Mouse (Mus musculus) left cerebral cortex, adult 8-10 months (tissue): Measurements from ENCODE around the gene Lgals4. TPM values are rescaled to one million over a fixed set of nuclear protein-coding genes. Genes with fewer than 3 reads are reported as not detected.

Source experiments
- DNase-seq, 2 experiments: peaks; one replicate each; pipeline ENCODE4 v3.0.0; 2022; ENCODE audit warnings: low spot score in 2 of 2
- total RNA-seq, 4 experiments: library from RNA; stranded (reverse); gene quantifications; 2 replicates each; pipeline ENCODE4 v1.2.4; 2022

The Lgals4 gene
- total RNA-seq, result 1 to 10 TPM; 1.4 to 3.4 (median 3.0) TPM

DNA sequence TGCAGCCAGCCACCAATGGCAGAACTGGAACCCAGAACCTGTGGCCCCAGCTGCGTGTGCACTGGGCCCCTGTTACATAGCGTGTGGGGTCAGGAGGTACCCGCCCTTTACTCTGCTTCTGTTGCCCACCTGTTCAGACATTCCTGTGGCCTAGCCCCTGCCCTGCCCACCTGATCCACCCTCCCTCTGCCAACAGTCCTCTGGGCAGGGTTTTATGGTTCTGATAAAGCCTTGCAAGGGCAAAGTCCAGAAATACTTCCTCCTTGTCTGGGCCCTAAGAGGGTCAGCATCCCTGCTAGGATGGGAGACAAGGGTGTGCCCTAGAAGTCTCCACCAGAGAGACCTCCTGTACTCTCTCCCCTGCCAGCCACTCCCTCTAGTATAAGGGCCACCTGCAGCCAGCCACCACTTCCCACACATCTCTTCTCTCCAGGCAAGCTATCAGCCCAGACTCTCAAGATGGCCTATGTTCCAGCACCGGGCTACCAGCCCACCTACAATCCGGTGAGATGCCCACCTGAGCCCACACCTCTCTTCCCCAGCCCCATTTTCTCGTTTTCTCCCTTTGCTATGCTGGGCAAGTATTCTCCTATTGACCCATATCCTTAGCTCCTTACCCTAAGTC is at the start of gene Lgals4:
Gene Lgals4 (plus strand): TSS at position 132 of the 625 bp plus-strand sequence.
- DNase-seq, result no peak

DNA sequence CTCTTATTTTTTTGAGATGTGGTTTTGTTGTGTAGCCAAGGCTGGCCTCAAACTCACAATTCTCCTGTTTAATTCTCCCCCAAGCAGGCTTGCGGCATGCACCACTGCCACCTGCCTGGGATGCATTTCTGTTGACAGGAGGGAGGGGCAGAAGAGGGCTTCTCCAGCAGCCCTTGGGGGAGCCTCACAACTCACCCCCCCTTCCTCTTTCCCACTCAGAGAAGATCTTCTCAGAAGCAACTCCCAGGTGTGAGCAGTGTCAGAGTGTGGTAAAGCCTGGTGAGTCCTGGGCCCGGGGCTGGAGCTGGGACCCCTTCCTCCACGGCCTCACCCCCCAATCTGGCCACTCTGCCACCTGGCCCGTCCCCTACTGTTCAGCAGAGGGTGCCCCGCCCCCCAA is 48.5 kb upstream of the Lgals4 start:
- DNase-seq, result no peak

DNA sequence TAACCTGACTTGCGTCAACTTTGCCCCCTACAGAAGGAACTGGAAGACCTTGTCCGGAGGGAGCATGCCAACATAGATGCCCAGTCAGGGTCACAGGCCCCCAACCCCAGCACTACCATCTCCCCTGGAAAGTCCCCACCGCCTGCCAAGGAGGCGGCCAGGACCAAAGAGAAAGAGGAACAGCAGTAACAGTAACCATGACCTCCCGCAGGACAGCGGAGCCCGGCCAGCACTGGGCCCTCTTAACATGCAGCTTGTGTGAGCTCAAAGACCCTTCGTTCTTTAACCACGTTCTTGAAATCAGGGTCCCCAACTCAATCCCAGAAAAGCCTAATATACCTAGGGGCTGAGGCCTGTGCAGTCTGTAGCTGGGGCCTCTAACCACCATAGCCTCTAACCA is 45.8 kb upstream of the Lgals4 start:
- DNase-seq, result no peak

DNA sequence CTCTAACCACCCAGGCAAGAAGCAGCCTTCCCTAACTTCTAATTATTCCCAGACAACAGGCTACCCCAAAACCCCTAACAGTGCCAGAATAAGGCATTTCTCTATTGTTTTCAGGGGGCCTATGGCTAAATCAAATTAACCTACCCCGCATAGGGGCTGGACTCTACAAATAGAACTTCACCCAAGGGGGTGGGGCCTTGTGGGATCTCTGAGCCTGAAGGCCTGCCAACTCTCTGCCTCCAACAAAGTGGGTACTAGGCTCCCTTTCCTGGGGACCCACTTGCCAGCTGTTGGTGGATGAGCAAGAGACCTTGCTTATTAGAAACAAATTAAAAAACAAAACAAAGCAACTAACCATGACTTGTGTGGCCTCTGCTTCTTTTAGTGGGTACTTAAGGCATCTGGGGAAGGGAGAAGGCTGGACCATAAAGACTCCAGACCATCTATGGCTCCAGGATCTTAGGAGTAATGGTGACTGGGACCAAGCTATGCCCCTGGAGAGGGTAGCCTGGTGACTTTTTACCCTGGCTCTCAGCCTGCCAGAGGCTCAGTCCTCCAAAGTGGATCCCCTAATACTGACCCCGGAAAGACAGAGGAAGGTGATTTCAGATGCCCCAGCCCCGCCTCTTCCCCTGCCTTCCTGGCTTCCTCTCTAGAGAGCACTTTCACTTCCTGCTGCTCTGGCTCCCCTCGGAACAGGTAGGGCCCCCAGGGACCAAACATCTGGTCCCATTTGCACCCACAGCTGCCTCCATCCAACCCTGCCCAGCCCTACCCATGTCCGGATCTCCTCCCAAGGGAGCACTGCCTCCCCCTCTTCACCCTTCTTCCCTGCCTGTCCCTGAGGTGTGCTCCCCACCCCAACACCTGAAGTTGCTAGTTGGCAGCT is 45.1 kb upstream of the Lgals4 start, which contains the start of gene Rinl:
Gene Rinl (plus strand): TSS at position 663 of the 889 bp plus-strand sequence.
- no peak for DNase-seq

DNA sequence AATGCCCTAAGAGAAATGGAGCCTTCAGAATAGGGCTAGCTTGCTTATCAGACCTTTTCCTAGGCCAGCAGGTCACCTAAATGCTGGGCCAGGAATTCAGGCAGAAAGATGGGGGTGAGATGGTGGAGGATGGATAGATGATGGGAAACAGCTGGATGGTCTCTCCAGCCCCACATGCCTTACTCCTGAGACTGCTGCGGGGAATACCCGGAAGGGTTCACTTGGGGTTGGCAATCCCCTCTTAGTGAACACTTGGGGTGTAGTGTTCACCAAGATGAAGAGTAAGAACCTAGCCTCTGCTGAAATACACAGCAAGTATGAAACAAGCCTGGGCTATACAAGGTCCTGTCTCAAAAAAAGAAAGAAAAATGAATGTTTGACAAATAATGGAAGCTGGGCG is 44.4 kb upstream of the Lgals4 start:
- DNase-seq, result no peak

DNA sequence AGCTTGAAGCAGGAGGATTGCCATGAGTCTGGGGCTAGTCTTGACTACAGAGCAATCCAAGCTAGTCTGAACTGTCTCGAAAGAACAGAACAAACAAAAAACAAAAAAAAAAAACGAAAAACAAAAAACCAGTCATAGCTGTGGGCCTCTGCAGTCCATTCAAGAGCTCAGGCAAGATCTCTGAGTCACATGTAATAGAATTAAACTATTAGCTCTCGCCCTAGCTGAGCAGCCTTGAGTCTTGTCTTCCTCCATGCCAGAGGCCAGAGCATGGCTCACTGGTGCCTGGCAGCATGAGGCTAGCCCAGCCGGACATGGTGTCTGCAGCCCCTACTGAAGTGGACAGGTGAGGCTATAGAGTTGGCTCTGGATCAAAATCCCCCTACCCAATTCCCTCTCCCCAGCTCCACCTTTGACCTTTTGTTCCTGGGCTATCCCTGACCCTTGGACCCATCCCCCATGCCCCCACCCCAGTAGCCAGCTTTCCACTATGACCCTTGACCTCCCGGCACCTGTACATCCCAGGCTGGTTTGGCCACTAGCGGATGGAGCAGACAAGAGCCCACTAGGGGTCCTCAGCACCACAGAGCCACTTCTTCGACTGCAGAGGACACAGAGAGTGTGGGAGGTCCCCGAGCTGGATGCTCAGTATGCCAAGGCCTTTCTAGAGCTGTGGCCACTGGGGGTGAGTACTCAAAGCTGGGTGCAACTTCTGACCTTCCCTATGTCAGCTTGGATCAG is 43.4 kb upstream of the Lgals4 start:
- no peak for DNase-seq

DNA sequence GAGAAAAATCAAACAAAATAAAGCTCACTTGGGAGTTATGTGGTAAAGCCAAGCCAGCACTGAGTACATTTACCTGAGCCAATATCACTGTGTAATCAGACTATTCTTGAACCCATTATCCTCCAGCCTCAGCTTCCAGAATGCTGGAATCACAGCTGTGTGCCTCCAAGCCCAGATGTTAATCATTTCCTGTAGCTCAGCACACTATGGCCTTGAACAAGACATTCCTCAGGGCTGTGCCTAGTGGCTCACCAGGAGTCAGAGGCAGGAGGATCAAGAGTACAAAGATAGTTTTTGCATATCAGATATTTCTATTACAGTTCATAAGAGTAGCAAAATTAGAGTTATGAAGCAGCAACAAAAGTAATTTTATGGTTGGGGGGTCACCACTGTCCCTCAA is 41.9 kb upstream of the Lgals4 start:
- DNase-seq, result no peak

DNA sequence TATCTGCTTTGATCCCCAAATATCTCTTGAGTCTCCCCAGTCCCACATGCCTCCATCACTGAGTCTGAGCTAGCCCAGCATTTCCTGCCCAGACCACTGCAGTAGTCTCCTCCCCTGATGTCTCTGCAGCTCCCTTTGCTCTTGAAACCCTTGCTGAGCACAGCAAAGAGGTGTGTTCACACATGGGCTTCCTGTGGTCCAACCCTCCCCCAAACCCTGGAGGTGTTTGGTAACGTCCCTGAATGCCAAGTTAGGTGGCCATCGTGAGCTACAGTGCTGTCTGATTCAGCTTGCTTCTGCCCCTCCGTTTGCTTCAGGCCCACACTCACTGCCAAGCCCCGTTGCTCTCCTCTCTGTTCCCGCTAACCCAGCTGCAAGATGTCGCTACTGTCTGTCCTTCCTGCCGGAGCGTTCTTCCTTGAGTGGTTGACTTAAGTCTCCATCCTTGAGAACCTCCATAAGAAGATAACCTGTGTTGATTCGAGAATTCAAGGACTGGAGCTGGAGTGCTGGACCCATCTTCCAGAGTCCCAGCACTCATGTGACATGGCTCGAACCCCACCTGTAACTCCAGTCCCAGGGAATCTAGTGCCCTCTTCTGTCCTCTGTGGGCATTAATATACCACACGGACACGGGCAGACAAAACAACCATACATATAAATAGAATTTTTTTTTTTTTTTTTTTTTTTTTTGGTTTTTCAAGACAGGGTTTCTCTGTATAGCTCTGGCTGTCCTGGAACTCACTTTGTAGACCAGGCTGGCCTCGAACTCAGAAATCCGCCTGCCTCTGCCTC is 41.1 kb upstream of the Lgals4 start:
- no peak for DNase-seq

DNA sequence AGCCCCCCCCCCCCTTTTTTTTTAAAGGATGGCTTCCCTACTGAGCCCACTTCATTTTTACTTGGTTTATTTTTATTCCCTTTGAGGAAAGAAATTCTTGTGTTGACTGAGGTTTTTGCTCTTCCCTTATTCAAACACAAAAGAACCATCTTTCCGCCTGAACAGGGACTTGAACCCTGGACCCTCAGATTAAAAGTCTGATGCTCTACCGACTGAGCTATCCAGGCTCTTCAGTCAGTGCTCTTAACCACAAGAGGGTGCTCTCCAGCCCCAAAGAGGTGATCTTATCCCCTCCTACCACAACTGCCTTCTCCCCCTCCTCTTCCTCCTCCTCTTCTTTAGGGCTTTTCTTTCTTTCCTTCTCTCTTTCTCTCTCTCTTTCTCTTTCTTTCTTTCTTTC is 39.8 kb upstream of the Lgals4 start:
- no peak for DNase-seq

DNA sequence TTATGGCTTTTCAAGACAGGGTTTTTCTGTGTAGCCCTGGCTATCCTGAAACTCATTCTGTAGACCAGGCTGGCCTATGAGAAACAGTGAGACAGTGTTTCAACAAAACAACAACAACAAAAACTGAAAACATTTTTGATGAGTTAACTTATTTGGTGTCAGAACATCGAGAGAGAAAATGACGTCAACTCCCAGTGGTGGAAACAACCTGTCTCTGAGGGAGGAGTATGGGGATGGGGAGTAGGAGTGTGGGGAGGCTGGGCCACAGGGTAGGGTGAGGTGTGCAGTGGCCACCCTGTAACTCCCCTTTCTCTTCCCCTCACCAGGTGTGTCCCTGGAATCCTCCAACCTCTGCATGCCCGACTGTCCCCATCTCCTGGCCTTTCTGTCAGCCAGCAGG is 39.2 kb upstream of the Lgals4 start:
- no peak for DNase-seq

DNA sequence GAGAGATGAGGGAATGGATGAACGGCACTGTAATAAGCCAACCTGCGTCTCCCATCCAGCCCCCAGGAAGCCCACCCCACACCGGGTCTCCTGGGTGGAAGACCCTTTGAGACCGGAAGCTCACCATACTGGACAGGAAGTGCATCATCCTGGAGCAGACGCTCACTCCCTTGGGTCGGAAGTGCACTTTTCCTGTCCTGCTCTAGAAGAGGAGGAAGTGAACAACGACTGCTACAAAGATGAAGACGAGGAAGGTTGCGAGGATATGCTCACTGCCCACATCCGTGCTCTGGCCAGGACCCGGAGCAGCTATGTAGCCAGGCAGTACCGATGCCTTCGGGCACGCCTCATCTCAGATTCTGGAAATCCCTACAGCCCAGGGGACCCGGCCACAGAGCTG is 37.8 kb upstream of the Lgals4 start:
- DNase-seq, result no peak

DNA sequence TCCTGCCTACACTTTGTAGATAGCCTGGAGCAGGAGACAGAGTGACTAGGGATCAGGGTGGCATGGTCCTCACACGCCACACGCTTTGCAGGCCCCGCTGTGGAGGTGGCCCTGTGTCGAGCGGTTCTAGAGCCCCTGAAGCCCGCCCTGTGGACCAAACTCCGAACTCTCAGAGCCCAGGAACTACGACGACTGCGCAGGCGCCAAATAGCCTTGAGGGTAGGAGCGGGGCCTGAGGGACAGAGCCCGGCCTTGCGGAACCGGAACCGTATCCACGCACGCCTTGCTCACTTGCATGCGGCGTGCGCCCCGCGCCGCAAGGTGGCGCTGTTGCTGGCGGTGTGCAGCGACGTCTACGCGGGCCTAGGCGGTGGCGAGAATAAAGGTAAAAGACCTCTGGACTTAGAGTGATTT is 37.1 kb upstream of the Lgals4 start:
- peak; percentile 57 to 63 for DNase-seq

DNA sequence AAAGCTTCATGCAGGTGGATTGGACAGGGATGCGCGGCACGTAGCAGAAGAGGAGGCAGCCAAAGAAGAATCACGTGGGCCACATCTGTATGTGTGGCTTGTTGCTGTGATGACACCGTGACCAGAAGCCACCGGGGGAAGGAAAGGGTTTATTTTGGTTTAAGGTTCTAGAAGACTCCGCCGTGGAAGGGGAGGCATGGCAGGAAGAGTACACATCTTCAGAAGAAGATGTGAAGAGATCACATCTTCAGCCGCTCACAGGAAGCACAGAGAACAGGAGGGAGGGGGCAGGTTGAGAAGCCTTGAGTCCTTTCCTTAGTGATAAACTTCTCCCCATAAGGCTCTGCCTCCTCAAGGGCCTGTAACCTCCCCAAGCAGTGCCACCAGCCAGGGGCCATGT is 33.7 kb upstream of the Lgals4 start:
- DNase-seq, result no peak

DNA sequence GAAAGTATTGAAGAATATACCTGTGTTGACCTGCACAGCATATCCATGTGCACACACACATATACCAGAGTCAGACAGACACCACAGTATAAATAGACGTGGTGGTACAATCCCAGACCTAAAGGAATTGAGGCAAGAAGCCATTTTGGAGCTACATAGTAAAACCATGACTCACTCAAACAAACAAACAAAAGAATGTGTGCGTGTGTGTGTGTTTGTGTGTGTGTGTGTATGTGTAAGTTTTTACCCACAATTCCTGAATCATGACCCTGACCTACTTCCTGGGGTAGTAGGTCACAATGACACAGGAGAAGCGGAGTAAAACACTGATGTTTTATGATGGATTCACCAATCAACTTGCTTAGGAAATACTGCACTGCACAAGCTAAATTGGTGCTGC is 32.2 kb upstream of the Lgals4 start:
- no peak for DNase-seq

DNA sequence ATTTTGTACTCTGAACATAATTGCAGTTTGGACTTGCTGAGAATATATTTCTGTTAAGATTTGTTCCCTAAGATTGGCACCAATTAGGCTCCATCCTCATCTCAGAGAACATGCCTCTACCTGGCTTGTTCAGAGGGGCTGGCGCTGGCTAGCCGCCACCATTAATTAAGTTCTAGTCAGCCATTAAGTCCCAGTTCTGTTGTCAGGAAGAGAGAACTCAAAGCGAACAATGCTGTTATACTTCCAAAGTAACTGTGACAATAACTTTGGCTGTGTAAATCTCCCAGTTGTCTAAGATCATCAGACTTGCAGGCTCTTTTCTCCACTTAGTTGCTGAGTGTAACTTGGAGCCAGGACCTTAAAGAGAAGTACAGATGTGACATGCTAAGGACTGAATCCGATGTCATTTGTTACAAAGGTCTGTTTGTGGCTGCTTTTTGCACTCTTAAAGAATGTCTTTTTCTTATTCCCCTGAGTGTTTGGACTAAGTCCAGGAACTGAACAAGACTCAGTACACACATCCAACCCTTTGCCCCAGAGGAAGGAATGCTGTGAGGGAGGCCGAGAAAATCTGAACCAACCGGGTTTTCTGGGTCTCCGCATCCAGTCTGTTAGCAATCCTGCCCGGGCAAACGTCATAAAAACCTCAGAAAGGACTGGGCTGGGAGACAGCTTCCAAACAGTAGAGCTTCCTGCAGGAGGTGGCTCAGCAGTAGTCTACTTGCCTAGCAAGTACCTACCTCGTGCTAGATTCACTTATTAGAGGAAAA is 31.6 kb upstream of the Lgals4 start:
- DNase-seq, result no peak

DNA sequence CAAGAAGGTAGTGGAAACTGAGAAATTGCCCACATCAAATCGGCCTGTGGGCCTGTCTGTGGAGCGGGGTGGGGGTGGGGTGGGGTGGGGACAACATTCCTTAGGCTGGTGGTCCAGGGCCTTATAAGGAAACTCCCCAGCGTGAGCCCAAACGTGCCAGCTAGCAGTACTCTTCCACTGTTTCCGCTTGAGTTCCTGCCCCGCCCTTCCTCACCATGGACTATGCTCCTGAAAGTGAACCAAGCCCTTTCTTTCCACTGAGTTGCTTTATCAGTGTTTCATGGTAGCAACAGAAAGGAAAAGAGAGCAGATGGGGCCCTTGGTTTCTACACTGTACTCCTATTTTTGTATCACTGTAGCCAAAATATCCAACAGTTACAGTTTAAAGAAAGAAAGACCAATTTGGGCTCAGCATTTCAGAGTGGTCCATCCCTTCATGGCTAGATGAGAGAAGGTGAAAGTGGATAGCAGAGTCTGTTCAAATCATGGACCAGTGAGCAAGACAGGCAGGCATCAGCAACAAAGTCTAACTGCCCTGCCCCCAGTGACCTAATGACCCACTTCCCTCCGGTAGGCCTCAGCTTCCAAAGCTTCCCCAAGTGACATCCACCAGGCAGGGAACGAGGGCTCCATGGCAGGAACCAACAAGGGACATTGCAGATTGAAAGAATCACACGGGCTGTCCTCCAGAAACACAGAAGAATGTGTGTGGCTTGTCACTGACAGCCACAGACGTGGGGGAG is 30.6 kb upstream of the Lgals4 start:
- no peak for DNase-seq

DNA sequence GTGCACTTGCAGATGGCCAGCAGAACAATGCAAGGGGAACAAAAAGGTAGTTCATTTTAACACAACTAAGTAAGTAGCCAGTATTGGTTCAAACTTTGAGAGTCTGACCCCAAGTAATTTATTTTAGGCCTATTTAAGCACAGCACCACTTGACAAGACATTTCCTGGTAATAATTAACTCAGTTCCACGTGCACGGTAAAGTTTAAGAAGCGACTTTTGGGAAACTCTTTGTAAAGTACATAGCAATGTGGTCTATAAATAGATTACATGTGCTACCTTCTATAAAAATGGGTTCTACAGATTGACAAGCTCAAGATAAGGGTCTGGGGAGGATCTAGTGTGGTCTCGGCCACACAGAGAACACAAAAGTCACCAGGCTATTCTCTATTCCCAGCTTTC is 29.9 kb upstream of the Lgals4 start:
- DNase-seq, result no peak

DNA sequence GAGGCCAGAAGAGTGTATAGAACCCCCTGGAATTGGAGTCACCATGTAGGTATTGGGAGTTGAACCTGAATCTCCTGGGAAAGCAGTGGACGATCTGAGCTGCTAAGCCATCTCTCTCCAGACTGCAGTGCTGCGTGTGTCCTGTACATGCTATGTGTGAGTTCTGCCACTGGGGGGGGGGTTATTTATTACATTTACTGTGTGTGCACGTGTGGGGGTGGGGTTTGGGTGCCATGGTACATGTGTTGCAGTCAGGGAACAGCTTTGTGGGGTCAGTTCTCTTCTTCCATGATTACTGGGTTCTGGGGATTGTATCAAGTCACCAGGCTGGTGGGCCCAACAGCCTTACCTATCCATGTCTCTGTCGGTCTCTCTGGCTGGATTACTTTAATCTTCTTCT is 26.8 kb upstream of the Lgals4 start:
- DNase-seq, result no peak

DNA sequence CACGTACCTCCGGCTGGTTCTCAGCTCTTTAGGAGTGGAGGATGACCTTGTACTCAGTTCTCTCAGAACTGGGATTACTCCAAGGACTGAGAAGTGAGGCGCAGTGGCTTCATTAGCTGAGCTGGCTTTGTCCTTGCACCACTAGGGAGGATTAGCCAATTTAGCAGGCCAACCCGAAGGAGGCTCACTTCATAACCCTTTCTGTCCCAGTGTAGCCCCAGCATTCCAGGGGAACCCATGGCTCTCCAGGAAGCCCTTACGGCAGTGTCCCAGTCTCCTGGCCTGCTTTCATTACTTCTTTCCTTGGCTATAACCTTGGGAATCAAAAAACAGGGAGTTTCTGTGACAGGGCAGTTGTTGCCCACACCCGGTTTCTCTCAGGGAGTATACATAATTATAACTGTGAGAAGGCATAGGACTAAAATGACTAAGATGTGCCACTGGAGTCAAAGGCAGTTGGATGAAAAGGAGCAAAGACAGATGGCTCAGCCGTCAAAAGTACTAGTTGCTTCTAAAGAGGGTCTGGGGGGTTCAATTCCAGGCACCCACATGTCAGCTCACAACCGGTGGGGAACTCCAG is 25.9 kb upstream of the Lgals4 start:
- no peak for DNase-seq
